Mouse (Mus musculus): ENCODE results near the gene Pttg1ip. TPM values are rescaled to one million over a fixed set of nuclear protein-coding genes. Genes with fewer than 3 reads are reported as not detected.

The Pttg1ip gene
- polyA plus RNA-seq, 1 experiment from 2014 or later: 339 TPM

GRCm38 (mm10) chr10:77566651-77567050 is 14.9 kb upstream of the Pttg1ip start:
- CTCF ChIA-PET: interaction anchor here (1.0 to 1.8 kb wide), 7 partner anchors 11 to 50 kb away, joined by 3 to 5 read pairs (median 3); partner anchors contain the start of gene Pttg1ip
- POLR2A ChIA-PET: no interaction called here
- in situ Hi-C loops (cut with MboI; ENCODE audit: low pct_unique_long_range_greater_than_20kb): no loop called here
- no peaks in the 10 kb centered on the region for H3K27me3 ChIP-seq
- no peak for ATAC-seq
- DNase-seq (ENCODE audit: low read depth, low spot score): no peak
- TF ChIP-seq CTCF (IDR thresholded peaks at IDR 0.05): peak; percentile 80

GRCm38 (mm10) chr10:77569481-77569880 is 12.0 kb upstream of the Pttg1ip start:
- in situ Hi-C loops (cut with MboI; ENCODE audit: low pct_unique_long_range_greater_than_20kb): no loop called here

GRCm38 (mm10) chr10:77569973-77570658 is 11.4 kb upstream of the Pttg1ip start:
- ATAC-seq (peak; percentile 94), DNase-seq (ENCODE audit: low read depth, low spot score) (peak; percentile 90)
- no peaks in the 10 kb centered on the region for H3K27me3 ChIP-seq
- TF ChIP-seq CTCF (IDR thresholded peaks at IDR 0.05): no peak
- in situ Hi-C loops (cut with MboI; ENCODE audit: low pct_unique_long_range_greater_than_20kb): no loop called here
- ChIA-PET POLR2A (interaction anchor here (2.0 kb wide), 1 partner anchor 11 kb away, joined by 8 read pairs; the partner anchor contains the start of gene Pttg1ip), CTCF (interaction anchor here (1.3 to 2.5 kb wide), 3 partner anchors 9 to 20 kb away, joined by 5 to 8 read pairs (median 7); partner anchors contain the start of gene Pttg1ip)

More at GRCm38 (mm10) chr10:77569481-77569880, 12.0 kb upstream of the Pttg1ip start:
- no peak for DNase-seq (ENCODE audit: low read depth, low spot score)
- ChIA-PET CTCF (interaction anchor here (0.8 to 2.5 kb wide), 4 partner anchors 10 to 25 kb away, joined by 3 to 8 read pairs (median 6); partner anchors contain the start of gene Pttg1ip), POLR2A (interaction anchor here (2.0 kb wide), 1 partner anchor 12 kb away, joined by 8 read pairs; the partner anchor contains the start of gene Pttg1ip)
- TF ChIP-seq CTCF (IDR thresholded peaks at IDR 0.05): no peak
- ATAC-seq: no peak
- no peaks in the 10 kb centered on the region for H3K27me3 ChIP-seq

GRCm38 (mm10) chr10:77572225-77572624 is 9.3 kb upstream of the Pttg1ip start:
- in situ Hi-C loops (cut with MboI; ENCODE audit: low pct_unique_long_range_greater_than_20kb): no loop called here
- ChIA-PET CTCF (no interaction called here), POLR2A (interaction anchor here (0.5 to 1.6 kb wide), 2 partner anchors 10 to 286 kb away, joined by 3 to 5 read pairs; partner anchors contain the start of gene Pttg1ip)
- no peak for ATAC-seq
- no peak for TF ChIP-seq CTCF (IDR thresholded peaks at IDR 0.05)
- DNase-seq (ENCODE audit: low read depth, low spot score): no peak
- no peaks in the 10 kb centered on the region for H3K27me3 ChIP-seq

GRCm38 (mm10) chr10:77573162-77573561 is 8.4 kb upstream of the Pttg1ip start:
- DNase-seq (ENCODE audit: low read depth, low spot score) (no peak), ATAC-seq (no peak)
- in situ Hi-C loops (cut with MboI; ENCODE audit: low pct_unique_long_range_greater_than_20kb): no loop called here
- no peaks in the 10 kb centered on the region for H3K27me3 ChIP-seq
- no peak for TF ChIP-seq CTCF (IDR thresholded peaks at IDR 0.05)
- POLR2A ChIA-PET: interaction anchor here (1.6 kb wide), 1 partner anchor 9 kb away, joined by 5 read pairs; the partner anchor contains the start of gene Pttg1ip
- CTCF ChIA-PET: no interaction called here

GRCm38 (mm10) chr10:77580027-77580920 is 1.2 kb upstream of the Pttg1ip start:
- ChIA-PET POLR2A (interaction anchor here (2.5 kb wide), 1 partner anchor 10 kb away, joined by 8 read pairs; no protein-coding TSS in a partner anchor), CTCF (interaction anchor here (1.1 to 2.2 kb wide), 4 partner anchors 14 to 43 kb away, joined by 3 to 6 read pairs (median 4); no protein-coding TSS in a partner anchor)
- TF ChIP-seq CTCF (IDR thresholded peaks at IDR 0.05): no peak
- no peak for ATAC-seq
- DNase-seq (ENCODE audit: low read depth, low spot score): no peak
- no peaks in the 10 kb centered on the region for H3K27me3 ChIP-seq
- in situ Hi-C loops (cut with MboI; ENCODE audit: low pct_unique_long_range_greater_than_20kb): no loop called here

- in situ Hi-C loops (cut with MboI; ENCODE audit: low pct_unique_long_range_greater_than_20kb): no loop called here
- CTCF ChIA-PET: interaction anchor here (0.9 to 2.2 kb wide), 5 partner anchors 9 to 42 kb away, joined by 3 to 8 read pairs (median 5); no protein-coding TSS in a partner anchor
- DNase-seq (ENCODE audit: low read depth, low spot score) (no peak), ATAC-seq (no peak)
- H3K27me3 ChIP-seq: no peaks in the 10 kb centered on the region
- TF ChIP-seq CTCF (IDR thresholded peaks at IDR 0.05): no peak
- POLR2A ChIA-PET: interaction anchor here (1.1 to 2.5 kb wide), 3 partner anchors 10 to 67 kb away, joined by 3 to 8 read pairs (median 4); no protein-coding TSS in a partner anchor
Measured at GRCm38 (mm10) chr10:77581023-77581407, 505 bp upstream of the Pttg1ip start.

GRCm38 (mm10) chr10:77582285-77582618 is 732 bp downstream of the Pttg1ip start:
- ChIA-PET POLR2A (interaction anchor here (1.1 to 2.5 kb wide), 5 partner anchors 9 to 68 kb away, joined by 3 to 8 read pairs (median 4); no protein-coding TSS in a partner anchor), CTCF (interaction anchor here (1.3 to 2.2 kb wide), 3 partner anchors 12 to 39 kb away, joined by 3 to 8 read pairs (median 6); no protein-coding TSS in a partner anchor)
- ATAC-seq (no peak), DNase-seq (ENCODE audit: low read depth, low spot score) (no peak)
- TF ChIP-seq CTCF (IDR thresholded peaks at IDR 0.05): no peak
- in situ Hi-C loops (cut with MboI; ENCODE audit: low pct_unique_long_range_greater_than_20kb): no loop called here
- H3K27me3 ChIP-seq: no peaks in the 10 kb centered on the region

GRCm38 (mm10) chr10:77583795-77584422 is 2.4 kb downstream of the Pttg1ip start:
- CTCF ChIA-PET: interaction anchor here (1.1 to 1.2 kb wide), 2 partner anchors 21 to 33 kb away, joined by 3 to 5 read pairs; no protein-coding TSS in a partner anchor
- POLR2A ChIA-PET: no interaction called here
- ATAC-seq (no peak), DNase-seq (ENCODE audit: low read depth, low spot score) (no peak)
- H3K27me3 ChIP-seq: no peaks in the 10 kb centered on the region
- in situ Hi-C loops (cut with MboI; ENCODE audit: low pct_unique_long_range_greater_than_20kb): no loop called here
- no peak for TF ChIP-seq CTCF (IDR thresholded peaks at IDR 0.05)

GRCm38 (mm10) chr10:77586637-77587036 is 5.1 kb downstream of the Pttg1ip start:
- TF ChIP-seq CTCF (IDR thresholded peaks at IDR 0.05): no peak
- ChIA-PET POLR2A (no interaction called here), CTCF (interaction anchor here (1.4 to 2.7 kb wide), 2 partner anchors 18 to 41 kb away, joined by 5 to 6 read pairs; no protein-coding TSS in a partner anchor)
- DNase-seq (ENCODE audit: low read depth, low spot score): no peak
- no peak for ATAC-seq
- in situ Hi-C loops (cut with MboI; ENCODE audit: low pct_unique_long_range_greater_than_20kb): no loop called here
- no peaks in the 10 kb centered on the region for H3K27me3 ChIP-seq
